Mouse (Mus musculus): ENCODE measurements around the gene Rnf207. TPM values are rescaled to one million over a fixed set of nuclear protein-coding genes. Genes with fewer than 3 reads are reported as not detected.

Gene Rnf207
- polyA plus RNA-seq, 1 experiment from 2014 or later: 4.0 TPM

GRCm38 (mm10) chr4:152337772-152338171, 19.0 kb upstream of the Rnf207 start:
- Histone ChIP-seq H3K4me1 (replicated peaks; ENCODE audit: control insufficient read depth, insufficient read depth, low read length) (peaks cover 23% of the 10 kb centered on the region), H3K4me3 (replicated peaks; ENCODE audit: low read length) (no peak overlapping the region), H3K36me3 (ENCODE audit: control insufficient read depth, insufficient read depth) (peaks cover 10% of the 10 kb centered on the region), H3K4me2 (ENCODE audit: low read length) (no peak overlapping the region), H3K9ac (replicated peaks; ENCODE audit: low read depth, low read length) (no peak overlapping the region), H3K27ac (ENCODE audit: low read length) (no peak overlapping the region), H3K9me3 (ENCODE audit: control insufficient read depth, low read length) (no peaks in the 10 kb centered on the region), H3K27me3 (replicated peaks; ENCODE audit: control insufficient read depth, insufficient read depth, low read length) (no peaks in the 10 kb centered on the region)
- 17% methylated on average over 6 of the region's 6 CpGs for WGBS
- no peak for ATAC-seq

GRCm38 (mm10) chr4:152333587-152333986, 14.8 kb upstream of the Rnf207 start:
- no peak overlapping the region for H3K4me3 ChIP-seq (replicated peaks; ENCODE audit: low read length)
- H3K27me3 ChIP-seq (replicated peaks; ENCODE audit: control insufficient read depth, insufficient read depth, low read length): no peaks in the 10 kb centered on the region
- WGBS: 86% methylated on average over 12 of the region's 12 CpGs
- no peak overlapping the region for H3K9ac ChIP-seq (replicated peaks; ENCODE audit: low read depth, low read length)
- ATAC-seq: no peak
- peaks cover 29% of the 10 kb centered on the region for H3K36me3 ChIP-seq (ENCODE audit: control insufficient read depth, insufficient read depth)
- no peak overlapping the region for H3K27ac ChIP-seq (ENCODE audit: low read length)
- H3K4me2 ChIP-seq (ENCODE audit: low read length): no peak overlapping the region
- no peaks in the 10 kb centered on the region for H3K9me3 ChIP-seq (ENCODE audit: control insufficient read depth, low read length)
- 0 out of 2 replicates have a peak, but pooled peaks cover 7% of the 10 kb centered on the region for H3K4me1 ChIP-seq (replicated peaks; ENCODE audit: control insufficient read depth, insufficient read depth, low read length)

- peaks cover 32% of the 10 kb centered on the region for H3K36me3 ChIP-seq (ENCODE audit: control insufficient read depth, insufficient read depth)
- H3K4me1 ChIP-seq (replicated peaks; ENCODE audit: control insufficient read depth, insufficient read depth, low read length): peaks cover 3% of the 10 kb centered on the region; the same call in 1 of the 2 replicates
- no peak overlapping the region for H3K4me2 ChIP-seq (ENCODE audit: low read length)
- H3K27me3 ChIP-seq (replicated peaks; ENCODE audit: control insufficient read depth, insufficient read depth, low read length): no peaks in the 10 kb centered on the region
- ATAC-seq: peak; percentile 66
- no peak overlapping the region for H3K4me3 ChIP-seq (replicated peaks; ENCODE audit: low read length)
- no peak overlapping the region for H3K27ac ChIP-seq (ENCODE audit: low read length)
- no peaks in the 10 kb centered on the region for H3K9me3 ChIP-seq (ENCODE audit: control insufficient read depth, low read length)
- 29% methylated on average over 2 of the region's 2 CpGs for WGBS
- no peak overlapping the region for H3K9ac ChIP-seq (replicated peaks; ENCODE audit: low read depth, low read length)
Measured at GRCm38 (mm10) chr4:152332952-152333351, 14.2 kb upstream of the Rnf207 start.

- Histone ChIP-seq H3K36me3 (ENCODE audit: control insufficient read depth, insufficient read depth) (peaks cover 26% of the 10 kb centered on the region), H3K9me3 (ENCODE audit: control insufficient read depth, low read length) (no peaks in the 10 kb centered on the region), H3K4me1 (replicated peaks; ENCODE audit: control insufficient read depth, insufficient read depth, low read length) (peaks cover 21% of the 10 kb centered on the region), H3K9ac (replicated peaks; ENCODE audit: low read depth, low read length) (no peak overlapping the region), H3K4me3 (replicated peaks; ENCODE audit: low read length) (no peak overlapping the region), H3K27ac (ENCODE audit: low read length) (no peak overlapping the region), H3K27me3 (replicated peaks; ENCODE audit: control insufficient read depth, insufficient read depth, low read length) (no peaks in the 10 kb centered on the region), H3K4me2 (ENCODE audit: low read length) (no peak overlapping the region)
- 78% methylated on average over 6 of the region's 6 CpGs for whole genome bisulfite sequencing
- ATAC-seq: no peak
Measured at GRCm38 (mm10) chr4:152328691-152329090, 9.9 kb upstream of the Rnf207 start.

- Histone ChIP-seq H3K27ac (ENCODE audit: low read length) (no peak overlapping the region), H3K4me2 (ENCODE audit: low read length) (peak overlapping the region; percentile 92), H3K36me3 (ENCODE audit: control insufficient read depth, insufficient read depth) (peaks cover 20% of the 10 kb centered on the region), H3K9me3 (ENCODE audit: control insufficient read depth, low read length) (no peaks in the 10 kb centered on the region), H3K9ac (replicated peaks; ENCODE audit: low read depth, low read length) (peak overlapping the region; percentile 96), H3K4me3 (replicated peaks; ENCODE audit: low read length) (peak overlapping the region; percentile 98), H3K27me3 (replicated peaks; ENCODE audit: control insufficient read depth, insufficient read depth, low read length) (no peaks in the 10 kb centered on the region), H3K4me1 (replicated peaks; ENCODE audit: control insufficient read depth, insufficient read depth, low read length) (peaks cover 19% of the 10 kb centered on the region)
- WGBS: 2% methylated on average over 11 of the region's 11 CpGs
- ATAC-seq: no peak
Measured at GRCm38 (mm10) chr4:152326543-152326942, 7.8 kb upstream of the Rnf207 start.

- WGBS: under 1% methylated on average over 70 of the region's 70 CpGs
- Histone ChIP-seq H3K4me3 (replicated peaks; ENCODE audit: low read length) (peak within 1 kb of the TSS; percentile 98), H3K27ac (ENCODE audit: low read length) (peak within 1 kb of the TSS; percentile 58), H3K9me3 (ENCODE audit: control insufficient read depth, low read length) (no peaks in the 10 kb centered on the region), H3K27me3 (replicated peaks; ENCODE audit: control insufficient read depth, insufficient read depth, low read length) (no peaks in the 10 kb centered on the region), H3K4me2 (ENCODE audit: low read length) (peak within 1 kb of the TSS; percentile 92), H3K4me1 (replicated peaks; ENCODE audit: control insufficient read depth, insufficient read depth, low read length) (peaks cover 19% of the 10 kb centered on the region), H3K9ac (replicated peaks; ENCODE audit: low read depth, low read length) (peak within 1 kb of the TSS; percentile 96), H3K36me3 (ENCODE audit: control insufficient read depth, insufficient read depth) (peaks cover 18% of the 10 kb centered on the region)
- ATAC-seq: peak; percentile 98
Measured at GRCm38 (mm10) chr4:152325574-152326411, 7.0 kb upstream of the Rnf207 start, which contains the start of gene Rpl22. Gene Rpl22 (plus strand): TSS chr4:152325742.

GRCm38 (mm10) chr4:152324641-152325562, 6.1 kb upstream of the Rnf207 start:
- no peak overlapping the region for H3K9ac ChIP-seq (replicated peaks; ENCODE audit: low read depth, low read length)
- peak overlapping the region; percentile 98 for H3K4me3 ChIP-seq (replicated peaks; ENCODE audit: low read length)
- H3K4me1 ChIP-seq (replicated peaks; ENCODE audit: control insufficient read depth, insufficient read depth, low read length): peaks cover 19% of the 10 kb centered on the region
- no peaks in the 10 kb centered on the region for H3K27me3 ChIP-seq (replicated peaks; ENCODE audit: control insufficient read depth, insufficient read depth, low read length)
- no peak overlapping the region for H3K27ac ChIP-seq (ENCODE audit: low read length)
- H3K9me3 ChIP-seq (ENCODE audit: control insufficient read depth, low read length): no peaks in the 10 kb centered on the region
- 55% methylated on average over 16 of the region's 16 CpGs for WGBS
- H3K4me2 ChIP-seq (ENCODE audit: low read length): peak overlapping the region; percentile 34
- H3K36me3 ChIP-seq (ENCODE audit: control insufficient read depth, insufficient read depth): peaks cover 12% of the 10 kb centered on the region
- peak; percentile 22 for ATAC-seq

- Histone ChIP-seq H3K9ac (replicated peaks; ENCODE audit: low read depth, low read length) (no peak overlapping the region), H3K9me3 (ENCODE audit: control insufficient read depth, low read length) (no peaks in the 10 kb centered on the region), H3K4me1 (replicated peaks; ENCODE audit: control insufficient read depth, insufficient read depth, low read length) (peaks cover 6% of the 10 kb centered on the region), H3K36me3 (ENCODE audit: control insufficient read depth, insufficient read depth) (no peaks in the 10 kb centered on the region), H3K27me3 (replicated peaks; ENCODE audit: control insufficient read depth, insufficient read depth, low read length) (peaks cover 23% of the 10 kb centered on the region), H3K27ac (ENCODE audit: low read length) (no peak overlapping the region), H3K4me3 (replicated peaks; ENCODE audit: low read length) (no peak overlapping the region), H3K4me2 (ENCODE audit: low read length) (no peak overlapping the region)
- no peak for ATAC-seq
- 68% methylated on average over 5 of the region's 5 CpGs for WGBS
Measured at GRCm38 (mm10) chr4:152321464-152321863, 2.7 kb upstream of the Rnf207 start.

GRCm38 (mm10) chr4:152317631-152318033, 1.2 kb downstream of the Rnf207 start:
- no peaks in the 10 kb centered on the region for H3K36me3 ChIP-seq (ENCODE audit: control insufficient read depth, insufficient read depth)
- WGBS: 85% methylated on average over 6 of the region's 6 CpGs
- H3K9me3 ChIP-seq (ENCODE audit: control insufficient read depth, low read length): no peaks in the 10 kb centered on the region
- no peak overlapping the region for H3K4me2 ChIP-seq (ENCODE audit: low read length)
- no peak overlapping the region for H3K9ac ChIP-seq (replicated peaks; ENCODE audit: low read depth, low read length)
- H3K27ac ChIP-seq (ENCODE audit: low read length): no peak overlapping the region
- no peak overlapping the region for H3K4me3 ChIP-seq (replicated peaks; ENCODE audit: low read length)
- ATAC-seq: no peak
- H3K4me1 ChIP-seq (replicated peaks; ENCODE audit: control insufficient read depth, insufficient read depth, low read length): peaks cover 15% of the 10 kb centered on the region
- H3K27me3 ChIP-seq (replicated peaks; ENCODE audit: control insufficient read depth, insufficient read depth, low read length): peaks cover 56% of the 10 kb centered on the region
